Mouse (Mus musculus): ENCODE data around the gene Gpx2.

Gene Gpx2

DNA sequence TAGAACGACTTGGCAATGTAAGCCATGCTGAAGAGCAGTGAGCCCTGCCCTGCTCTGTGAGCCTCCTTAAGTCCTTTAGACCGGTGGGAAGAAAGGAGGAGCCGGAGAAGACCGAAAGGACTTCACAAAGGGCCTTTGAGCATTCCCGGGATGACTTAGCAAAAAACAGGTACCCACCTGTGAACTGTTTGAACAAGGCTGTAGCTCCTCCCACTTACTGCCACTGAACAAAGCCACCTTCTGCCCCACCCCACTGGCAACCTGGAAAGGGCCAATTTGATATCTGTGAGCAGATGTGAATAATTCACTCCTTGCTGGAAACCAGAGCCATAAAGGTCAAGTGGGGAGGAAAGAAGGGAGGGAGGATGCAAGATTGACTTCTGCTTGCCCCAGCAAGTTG lies at the start of gene Gpx2:
TSS of gene Gpx2 (minus strand) at position 205 of the 400 bp plus-strand sequence.
- no peak for DNase-seq (ENCODE audit: low spot score in 2 of 2)

DNA sequence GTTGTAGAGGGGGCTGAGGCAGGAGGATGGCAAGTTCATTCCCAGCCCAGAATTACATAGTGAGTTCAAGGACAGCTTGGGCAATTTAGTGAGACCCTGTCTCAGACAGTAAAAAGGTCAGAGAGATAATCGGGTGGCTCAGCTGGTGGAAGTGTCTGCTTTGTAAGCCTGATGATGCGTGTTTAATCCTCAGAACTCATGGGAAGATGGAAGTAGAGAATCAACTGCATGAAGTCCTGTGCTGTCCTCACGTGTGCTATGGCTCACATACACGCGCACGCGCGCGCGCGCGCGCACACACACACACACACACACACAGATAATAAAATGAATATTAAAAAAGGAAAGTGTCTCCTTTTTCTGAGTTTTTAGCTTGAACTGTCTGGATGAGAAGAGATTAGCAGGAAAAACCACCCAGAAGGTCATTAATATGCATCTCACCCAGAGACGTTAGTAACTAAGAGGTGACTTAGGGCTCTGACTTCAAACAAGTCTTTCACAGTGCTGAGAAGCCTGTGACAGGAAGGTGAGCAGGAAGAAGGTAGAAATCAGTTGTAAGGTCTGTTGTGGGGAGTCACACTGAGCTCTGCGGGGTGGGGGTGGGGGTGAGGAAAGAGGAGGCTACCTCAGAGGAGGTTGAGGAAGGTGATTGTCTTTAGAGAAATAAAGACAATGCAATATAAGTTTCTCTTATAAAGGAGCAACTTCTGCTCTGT lies 49.1 kb upstream of the Gpx2 start:
- no peak for DNase-seq (ENCODE audit: low spot score in 2 of 2)

DNA sequence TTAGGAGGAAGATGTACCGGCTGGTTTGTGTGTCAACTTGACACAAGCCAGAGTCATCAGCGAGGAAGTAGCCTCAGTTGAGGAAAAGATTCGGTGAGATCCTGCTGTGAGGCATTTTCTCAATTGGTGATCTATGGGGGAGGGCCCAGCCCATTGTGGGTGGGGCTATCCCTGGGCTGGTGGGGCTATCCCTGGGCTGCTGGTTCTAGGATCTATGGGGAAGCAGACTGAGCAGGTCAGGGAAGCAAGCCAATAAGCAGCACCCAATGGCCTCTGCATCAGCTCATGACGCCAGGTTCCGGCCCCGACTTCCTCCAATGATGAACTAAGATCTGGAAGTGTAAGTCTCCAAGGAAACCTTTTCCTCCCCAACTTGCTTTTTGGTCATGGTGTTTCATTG lies 44.7 kb upstream of the Gpx2 start:
- DNase-seq (ENCODE audit: low spot score in 2 of 2) = no peak

DNA sequence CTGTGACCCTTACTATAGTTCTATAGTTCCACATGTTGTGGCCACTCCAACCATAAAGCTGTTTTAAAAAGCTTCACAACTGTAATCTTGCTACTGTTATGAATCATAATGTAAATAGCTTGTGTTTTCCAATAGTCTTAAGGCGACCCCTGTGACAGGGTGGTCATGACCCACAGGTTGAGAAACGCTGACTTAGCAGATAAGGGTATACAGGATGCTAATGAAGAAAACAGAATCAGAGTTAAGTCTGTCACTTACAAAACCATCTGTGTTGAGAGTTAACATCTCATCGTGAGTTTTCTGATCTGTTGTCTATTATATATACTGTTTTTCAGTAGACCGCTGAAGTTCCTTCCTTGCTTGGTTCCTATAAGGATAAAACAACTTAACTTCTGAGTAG lies 43.9 kb upstream of the Gpx2 start:
- no peak for DNase-seq (ENCODE audit: low spot score in 2 of 2)

DNA sequence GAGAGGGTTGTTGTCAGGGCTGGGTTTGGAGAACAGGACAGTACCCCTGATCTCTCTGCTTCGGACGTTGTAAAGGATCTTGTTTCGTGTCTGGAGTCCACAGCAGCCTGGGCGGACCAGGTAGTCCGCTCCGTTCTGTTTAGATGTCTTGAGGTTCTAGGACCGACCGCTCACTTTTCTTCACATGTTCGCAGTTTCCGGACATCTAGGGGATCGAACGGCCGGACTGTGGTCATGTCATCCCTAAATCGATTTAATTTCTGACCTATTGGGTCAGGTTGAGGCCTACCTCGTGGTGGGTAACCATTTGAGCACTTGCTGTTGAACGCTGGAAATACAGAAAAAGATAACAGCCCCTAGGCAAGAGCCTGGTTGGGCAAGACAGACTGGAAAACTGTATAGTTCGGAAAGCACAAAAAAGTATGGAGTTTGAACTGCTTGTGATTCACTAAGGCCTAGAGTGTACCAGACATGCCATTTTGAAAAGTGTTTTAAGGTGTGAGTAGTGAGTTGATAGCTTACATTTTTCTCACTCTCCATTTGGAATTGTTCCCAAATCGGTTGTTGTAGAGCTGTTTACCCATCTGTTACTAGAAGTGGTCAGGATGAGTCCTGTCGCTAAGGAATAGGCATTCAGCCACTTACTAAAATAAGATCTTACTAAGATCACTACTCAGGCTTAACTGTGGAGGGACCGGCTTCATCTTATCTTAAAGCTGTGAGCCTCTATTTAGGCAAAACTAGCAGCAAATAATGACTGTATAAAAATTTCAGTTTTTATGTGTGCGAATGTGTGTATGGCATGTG lies 42.7 kb upstream of the Gpx2 start:
- DNase-seq (ENCODE audit: low spot score in 2 of 2) = no peak

DNA sequence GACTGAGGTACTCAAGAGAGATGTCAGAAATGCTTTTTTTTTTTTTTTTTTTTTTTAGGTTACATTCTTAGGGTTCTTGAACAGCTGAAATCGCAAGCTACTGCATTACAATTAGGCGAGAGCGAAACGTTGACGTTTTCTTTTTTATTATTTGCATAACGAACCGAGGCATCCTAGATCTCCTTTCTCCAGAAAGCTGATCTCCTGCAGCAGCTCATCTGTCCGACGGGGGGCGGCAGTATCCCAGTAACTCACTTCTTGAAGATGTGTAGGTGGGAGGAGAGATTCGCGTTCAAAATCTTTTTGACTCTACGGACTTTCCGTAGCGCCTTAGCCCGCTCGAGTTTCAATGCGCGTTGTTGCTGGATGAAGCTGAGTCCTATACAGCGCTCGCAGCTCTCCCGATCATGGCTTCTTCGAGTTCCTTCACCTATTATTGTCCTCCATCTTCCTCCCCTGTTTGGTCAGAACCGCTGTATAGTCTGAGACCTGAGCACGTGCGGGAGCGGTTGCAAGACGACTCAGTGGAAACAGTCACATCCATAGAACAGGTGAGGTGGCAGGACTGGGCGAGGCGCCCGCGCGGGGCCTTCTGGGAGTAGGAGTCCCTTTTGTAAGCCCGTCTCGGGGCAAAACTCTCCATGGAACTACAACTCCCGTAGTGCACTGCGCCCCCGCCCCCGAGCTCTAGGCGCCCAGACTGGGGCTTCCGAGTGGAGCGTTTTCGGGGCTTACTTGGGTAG lies 41.9 kb upstream of the Gpx2 start:
- DNase-seq (ENCODE audit: low spot score in 2 of 2) = peak; percentile 95 to 98

DNA sequence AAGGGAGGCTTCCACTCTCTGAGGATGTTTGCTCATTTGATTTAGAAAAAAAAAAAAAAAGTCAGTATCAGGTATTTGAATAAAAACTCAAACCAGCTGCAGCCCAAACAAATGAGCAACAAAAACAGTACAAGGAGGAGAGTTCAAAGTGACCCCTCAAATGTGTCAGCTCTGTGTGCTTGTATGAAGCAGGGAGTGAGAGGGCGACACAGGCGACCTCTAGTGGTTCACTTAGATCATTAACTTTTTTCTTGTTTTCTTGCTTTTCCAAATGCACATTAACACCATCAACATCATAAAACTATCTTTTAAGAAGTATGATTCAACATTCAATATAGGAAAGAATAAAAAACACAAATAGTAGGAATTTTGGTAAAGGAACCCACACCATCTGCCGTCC lies 37.4 kb upstream of the Gpx2 start:
- peak in 1 of 2 experiments; percentile 32 for DNase-seq (ENCODE audit: low spot score in 2 of 2)

DNA sequence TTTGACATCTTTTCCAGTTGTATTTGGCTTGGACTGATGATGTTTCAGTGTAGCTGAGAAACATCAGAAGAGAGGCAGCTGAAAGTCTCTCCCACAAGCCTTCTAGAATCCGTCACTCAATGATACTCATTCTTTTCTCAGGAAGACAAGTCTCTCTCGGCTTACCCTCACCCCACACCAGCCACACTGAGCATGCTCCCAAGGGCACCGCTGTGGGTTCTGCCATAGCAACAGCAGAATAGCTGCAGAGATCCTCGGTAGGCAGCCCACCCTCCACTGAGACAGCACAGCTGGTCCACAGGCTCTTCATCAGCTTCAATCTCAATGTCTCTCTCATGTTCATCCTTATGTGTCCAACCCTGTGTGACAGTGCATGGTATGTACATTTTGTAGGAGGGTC lies 29.9 kb upstream of the Gpx2 start:
- DNase-seq (ENCODE audit: low spot score in 2 of 2) = no peak

DNA sequence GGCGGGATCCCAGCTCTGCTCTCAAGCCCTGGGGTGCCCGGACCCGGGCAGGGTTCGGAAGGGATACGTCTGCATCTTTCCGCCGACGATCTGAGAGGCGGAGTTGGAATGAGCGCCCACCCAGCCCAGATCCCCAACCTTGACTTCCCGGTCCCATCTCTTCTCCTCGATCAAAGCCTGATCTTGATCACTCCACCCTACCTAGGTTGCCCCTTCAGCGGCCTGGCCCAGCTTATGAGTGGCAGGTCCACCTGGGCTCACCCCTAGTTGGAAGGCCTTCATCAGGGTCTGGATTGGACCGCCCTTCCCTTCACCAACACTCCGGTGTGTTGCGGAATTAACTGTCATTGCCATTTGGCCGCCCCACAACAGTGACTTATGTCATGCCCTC lies 27.3 kb upstream of the Gpx2 start, which contains the start of gene Rab15:
TSS of gene Rab15 (minus strand) at position 258 of the 391 bp plus-strand sequence.
- DNase-seq (ENCODE audit: low spot score in 2 of 2) = no peak

DNA sequence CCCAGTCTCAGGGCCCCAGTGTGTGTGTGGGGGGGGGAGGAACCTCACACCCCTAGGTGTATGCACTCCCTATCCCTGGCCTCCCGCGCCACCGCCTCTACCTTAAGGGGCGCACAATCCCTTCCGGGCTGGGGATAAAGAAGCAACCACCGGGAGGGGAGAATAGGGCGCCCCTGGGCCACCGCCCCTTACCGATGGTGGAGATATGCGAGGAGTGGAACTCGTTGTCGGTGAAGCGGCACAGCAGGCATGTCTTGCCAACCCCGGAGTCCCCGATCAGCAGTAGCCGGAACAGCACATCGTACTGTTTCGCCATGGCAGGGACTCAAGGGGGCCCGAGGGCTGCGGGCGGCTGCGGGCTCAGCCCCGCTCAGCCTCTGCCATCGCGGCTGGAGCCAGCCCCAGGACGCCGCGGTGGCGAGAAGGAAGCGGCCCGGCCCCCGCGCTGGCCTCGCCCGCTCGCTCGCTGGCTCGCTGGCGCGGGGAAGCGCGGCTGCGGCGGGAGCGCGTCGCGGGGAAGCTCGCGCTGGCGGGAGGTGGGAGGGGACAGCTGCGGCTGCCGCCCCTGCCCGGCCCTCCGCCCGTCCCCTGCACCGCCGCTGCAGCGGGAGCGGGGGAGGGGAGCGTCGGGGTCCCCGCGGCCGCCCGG lies 26.8 kb upstream of the Gpx2 start:
- peak in 1 of 2 experiments; percentile 22 for DNase-seq (ENCODE audit: low spot score in 2 of 2)

DNA sequence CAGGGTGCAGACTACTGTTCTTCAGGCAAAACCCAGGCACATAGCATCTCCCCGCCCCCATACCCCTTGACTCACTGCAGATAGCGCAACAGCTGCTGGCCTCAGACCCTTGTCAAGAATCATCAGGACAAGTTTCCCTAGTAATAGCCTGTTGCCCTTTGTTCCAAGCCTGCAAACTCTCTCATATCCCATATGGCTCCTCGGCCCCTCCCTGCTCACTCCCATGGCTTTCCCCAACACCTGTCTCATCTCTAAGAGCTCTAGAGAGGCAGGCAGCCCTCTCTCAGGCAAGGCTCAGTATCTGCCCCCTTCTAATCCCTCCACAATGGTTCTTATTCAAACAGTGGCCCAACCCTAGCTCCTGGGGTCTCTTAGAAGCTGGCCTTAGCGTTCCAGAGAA lies 25.3 kb upstream of the Gpx2 start:
- DNase-seq (ENCODE audit: low spot score in 2 of 2) = no peak

DNA sequence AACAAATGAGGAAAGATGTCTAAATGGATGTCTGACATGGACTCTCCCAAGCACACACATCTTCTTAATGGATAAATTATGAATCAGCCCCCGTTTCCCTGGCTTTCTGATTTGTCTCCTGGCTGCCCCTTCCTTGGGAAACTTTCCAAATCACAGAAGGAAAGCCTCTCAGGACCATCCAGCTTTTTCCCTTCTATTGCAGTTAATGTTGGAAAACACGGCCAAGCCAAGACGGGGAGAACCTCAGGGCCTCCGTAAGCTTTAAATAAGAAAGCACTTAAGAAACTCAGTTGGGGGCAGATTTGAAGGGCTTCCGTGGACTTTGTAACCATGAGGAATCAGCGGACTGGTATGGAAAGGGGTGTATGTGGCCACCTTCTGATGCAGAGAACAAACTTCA lies 24.5 kb upstream of the Gpx2 start:
- no peak for DNase-seq (ENCODE audit: low spot score in 2 of 2)

DNA sequence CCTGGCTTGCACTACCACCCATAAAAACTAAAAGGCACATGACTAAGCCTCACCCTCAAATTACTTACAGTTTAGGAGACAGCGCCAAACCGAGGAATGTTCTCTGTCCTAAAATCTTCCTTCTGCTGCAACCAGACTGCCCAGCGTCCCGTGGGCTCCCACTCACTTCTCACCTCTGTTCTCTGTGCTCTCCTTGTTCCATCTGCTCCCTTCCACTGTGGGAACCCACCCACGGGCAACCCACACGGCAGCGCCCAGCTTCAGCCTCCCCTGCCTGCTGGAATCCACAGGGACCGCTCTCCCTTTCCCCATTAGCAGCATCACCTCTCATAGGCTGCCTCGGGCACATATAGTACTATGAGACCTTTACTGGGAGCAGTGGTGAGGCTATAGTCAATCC lies 23.6 kb upstream of the Gpx2 start:
- DNase-seq (ENCODE audit: low spot score in 2 of 2) = no peak

DNA sequence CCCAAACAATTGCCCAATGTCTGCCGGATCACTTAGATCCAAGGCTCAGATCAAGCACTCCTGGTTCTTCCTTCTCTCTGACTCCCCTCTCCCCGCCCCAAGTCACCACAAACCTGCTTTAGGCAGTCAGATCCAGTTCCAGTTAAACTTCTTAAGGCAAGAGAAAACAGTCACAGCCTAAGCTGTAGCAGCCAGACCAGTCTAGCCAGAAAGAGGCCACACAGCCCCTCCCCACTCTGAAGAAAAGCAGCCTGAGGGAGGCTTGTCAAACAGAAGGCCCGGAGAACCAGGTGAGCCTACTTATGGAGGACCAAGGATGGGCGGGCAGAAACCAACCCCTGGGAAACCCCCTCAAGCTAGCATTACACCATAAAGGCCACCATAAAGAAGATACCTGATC lies 22.8 kb upstream of the Gpx2 start:
- no peak for DNase-seq (ENCODE audit: low spot score in 2 of 2)

DNA sequence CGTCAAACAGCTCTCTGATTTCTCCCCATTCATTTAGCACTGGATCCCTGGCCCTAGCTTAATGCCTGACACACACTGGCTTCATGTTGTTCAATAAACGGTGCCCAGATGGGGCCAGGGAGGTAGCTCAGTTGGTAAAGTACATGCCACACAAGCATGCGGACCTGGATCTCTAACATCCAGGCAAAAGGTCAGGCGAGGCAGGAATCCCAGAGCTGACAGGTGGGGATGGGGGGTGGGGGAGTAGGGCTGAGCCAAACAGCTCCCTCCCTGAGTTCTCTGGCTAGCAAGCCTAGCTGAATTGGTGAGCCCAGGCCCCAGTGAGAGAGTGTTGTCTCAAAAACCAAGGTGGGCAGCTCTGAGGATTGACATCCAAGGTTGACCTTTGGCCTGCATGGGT lies 21.8 kb upstream of the Gpx2 start:
- no peak for DNase-seq (ENCODE audit: low spot score in 2 of 2)

DNA sequence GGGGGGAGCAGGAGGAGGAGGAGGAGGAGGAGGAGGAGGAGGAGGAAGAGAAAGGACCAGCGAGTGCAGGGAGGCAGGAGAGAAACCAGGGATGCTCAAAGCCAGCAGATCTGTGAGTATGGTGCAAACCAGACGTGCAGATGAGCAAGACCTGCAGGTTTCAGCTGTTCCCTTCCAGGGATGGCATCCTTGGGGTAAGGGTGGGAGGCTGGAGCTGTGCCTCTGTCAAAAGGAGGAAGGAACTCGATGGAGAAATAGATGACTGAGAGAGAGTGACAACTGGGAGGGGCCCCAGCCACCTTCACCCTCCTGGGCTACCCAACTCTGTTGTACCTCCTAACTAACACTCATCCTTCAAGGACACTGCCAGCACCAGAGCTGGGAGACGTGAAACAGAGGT lies 21.4 kb upstream of the Gpx2 start:
- DNase-seq (ENCODE audit: low spot score in 2 of 2) = no peak

DNA sequence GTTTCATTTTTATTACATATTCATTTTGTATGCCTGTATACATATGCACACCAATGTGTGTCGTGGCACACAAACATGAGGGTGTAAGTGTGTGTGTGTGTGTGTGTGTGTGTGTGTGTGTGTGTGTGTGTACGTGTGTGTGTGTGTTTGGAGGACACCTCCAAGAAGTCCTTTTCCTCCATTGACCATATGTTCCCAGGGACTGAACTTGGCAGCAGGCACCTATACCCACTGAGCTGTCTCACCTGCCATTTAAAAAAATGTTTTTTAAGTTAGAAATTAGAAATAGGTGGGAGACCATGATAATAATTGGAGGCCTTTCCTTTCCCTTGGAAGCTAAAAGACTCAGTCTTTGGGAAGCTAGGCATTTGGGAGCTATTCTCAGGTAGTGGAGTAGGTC lies 18.8 kb upstream of the Gpx2 start:
- no peak for DNase-seq (ENCODE audit: low spot score in 2 of 2)

DNA sequence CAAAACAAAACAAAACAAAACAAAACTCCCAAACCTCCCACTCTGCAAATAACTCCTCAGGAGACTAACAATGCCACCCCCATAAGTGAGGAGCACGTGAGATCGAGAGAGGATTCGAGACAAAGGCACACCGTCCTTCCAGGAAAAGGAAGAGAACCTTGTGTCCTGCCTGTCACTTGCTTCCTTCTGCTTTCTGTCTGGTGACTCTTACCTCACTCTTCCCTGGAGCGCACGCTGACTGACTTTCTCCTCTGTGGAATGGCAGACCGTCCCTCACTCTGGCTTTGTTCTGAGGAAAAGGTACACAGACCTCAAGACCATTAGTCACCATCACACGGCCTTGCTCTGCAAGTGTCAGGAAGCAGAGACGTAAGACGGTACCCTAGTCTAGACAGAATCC lies 18.2 kb upstream of the Gpx2 start:
- DNase-seq (ENCODE audit: low spot score in 2 of 2) = no peak

DNA sequence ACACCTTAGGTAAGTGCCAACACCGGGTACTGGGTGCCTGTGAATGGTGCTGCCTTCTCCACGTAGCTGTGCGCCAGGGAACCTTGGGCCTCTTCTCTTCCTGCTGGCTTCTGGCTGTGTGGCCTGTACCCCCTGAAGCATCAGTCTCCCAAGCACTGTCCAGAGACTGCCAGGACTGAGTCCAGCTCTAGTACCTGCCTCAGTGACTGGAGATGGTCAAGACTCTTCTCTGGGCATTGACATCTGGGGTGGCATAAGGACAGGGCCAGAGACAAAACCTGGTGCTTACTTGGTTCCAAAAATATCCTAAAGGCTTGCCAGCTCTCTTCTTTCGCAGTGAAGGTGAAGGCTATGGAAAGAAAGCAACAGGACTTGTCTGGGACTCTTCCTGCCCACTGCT lies 15.7 kb upstream of the Gpx2 start:
- DNase-seq (ENCODE audit: low spot score in 2 of 2) = no peak

DNA sequence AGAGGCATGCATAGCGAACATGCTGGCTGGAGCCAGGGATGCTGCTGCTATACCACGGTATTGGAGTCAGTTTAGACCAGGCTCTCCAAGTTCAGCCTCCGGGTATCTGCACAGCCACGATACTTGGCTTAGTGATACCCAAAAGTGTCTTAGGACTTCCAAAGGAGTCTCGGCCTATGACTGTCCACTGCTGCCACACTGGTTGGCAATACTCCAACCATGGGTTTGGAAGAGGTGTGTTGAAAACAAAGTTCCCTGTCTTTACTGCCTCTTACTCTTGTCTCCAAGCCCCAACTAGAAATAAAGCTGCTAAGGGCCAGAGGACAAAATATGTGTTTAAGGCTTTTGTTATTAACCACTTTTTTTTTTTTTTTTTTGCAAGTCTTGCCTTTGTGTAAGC lies 15.1 kb upstream of the Gpx2 start:
- no peak for DNase-seq (ENCODE audit: low spot score in 2 of 2)

DNA sequence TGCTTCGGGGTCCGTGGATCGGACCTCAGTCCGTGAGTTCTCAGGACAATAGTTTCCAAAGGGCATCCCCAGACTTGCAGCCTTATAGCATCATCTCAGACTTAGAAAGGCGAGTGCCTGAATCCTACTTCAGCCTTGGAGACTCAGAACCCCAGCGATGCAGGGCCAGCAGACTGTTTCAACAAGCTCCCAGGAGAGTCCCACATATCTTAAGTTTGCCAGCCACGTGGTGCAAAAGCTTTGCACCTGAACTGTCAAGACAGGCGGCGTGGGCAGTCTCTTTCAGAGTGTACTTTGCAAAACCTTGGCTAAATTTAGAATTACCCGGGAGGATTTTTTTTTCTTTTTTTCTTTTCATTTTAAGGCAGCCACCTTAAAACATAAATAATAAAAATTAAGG lies 12.4 kb upstream of the Gpx2 start:
- DNase-seq (ENCODE audit: low spot score in 2 of 2) = no peak

Data from spleen, postnatal 10 days (tissue).